Mouse (Mus musculus) heart, postnatal 0 days (tissue): ENCODE data around the gene Ugt1a10. TPM values are rescaled to one million over a fixed set of nuclear protein-coding genes. Genes with fewer than 3 reads are reported as not detected.
"Not testable (repeated sequence)": the region's sequence is repeated elsewhere in the genome, so short reads cannot be mapped to it uniquely, and the experiment has no call there.

ENCODE experiments used
- ATAC-seq: fragments of 200-750 bp; cut with Nextera tagmentation; 2 replicates; pipeline ENCODE4 v1.8.0; 2017; ENCODE audit warnings: low read depth, moderate number of reproducible peaks, moderate library complexity; ENCODE audit not compliant: insufficient read depth
- DNase-seq: peaks from one replicate; pipeline ENCODE4 v3.0.0-alpha.2; 2016; ENCODE audit warnings: low spot score
- H3K27ac ChIP-seq: fragments of 300-500 bp; sonication (generic); 2 replicates; pipeline ENCODE4 v1.5.1; 2014; ENCODE audit warnings: low read depth, mild to moderate bottlenecking
- H3K27me3 ChIP-seq: fragments of 300-500 bp; sonication (generic); 2 replicates; pipeline ENCODE4 v1.6.1; 2014; ENCODE audit warnings: low read length, mixed read lengths; ENCODE audit not compliant: control insufficient read depth, insufficient read depth
- H3K36me3 ChIP-seq: fragments of 300-500 bp; sonication (generic); replicated peaks from 2 replicates; pipeline ENCODE4 v1.6.1; 2014; ENCODE audit warnings: low read length, mixed read lengths; ENCODE audit not compliant: control insufficient read depth, insufficient read depth
- H3K4me1 ChIP-seq: fragments of 300-500 bp; sonication (generic); 2 replicates; pipeline ENCODE4 v1.6.1; 2014; ENCODE audit warnings: antibody characterized with exemption; ENCODE audit not compliant: control insufficient read depth, insufficient read depth
- H3K4me2 ChIP-seq: fragments of 300-500 bp; sonication (generic); 2 replicates; pipeline ENCODE4 v1.6.1; 2014; ENCODE audit warnings: low read depth, mild to moderate bottlenecking, low read length, moderate library complexity
- H3K4me3 ChIP-seq: fragments of 300-500 bp; sonication (generic); 2 replicates; pipeline ENCODE4 v1.5.1; 2014; ENCODE audit warnings: low read depth, low read length
- H3K9ac ChIP-seq: fragments of 300-500 bp; sonication (generic); replicated peaks from 2 replicates; pipeline ENCODE4 v1.6.1; 2014; ENCODE audit warnings: low read depth, low read length, mixed read lengths
- H3K9me3 ChIP-seq: fragments of 300-500 bp; sonication (generic); replicated peaks from 2 replicates; pipeline ENCODE4 v1.6.1; 2016; ENCODE audit warnings: low read length; ENCODE audit not compliant: control insufficient read depth
- CTCF ChIP-seq: IDR thresholded peaks from 2 replicates; pipeline ENCODE4 v1.5.1; 2016; ENCODE audit warnings: antibody characterized with exemption, control low read depth, low read depth
- EP300 ChIP-seq: IDR thresholded peaks from 2 replicates; pipeline ENCODE4 v1.6.1; 2016; ENCODE audit warnings: antibody characterized with exemption, low read depth
- WGBS: fragments of 180-500 bp; shearing (Covaris S2); extraction: QIAGEN DNeasy Blood & Tissue Kit; methylation state at CpG from one replicate; pipeline ENCODE4 v1.1.7; 2014; 5-methylcytosine and 5-hydroxymethylcytosine counted together
- polyA plus RNA-seq: library from polyadenylated mRNA; unstranded; fragments of >200 nt; fragmentation: Nextera tagmentation; extraction: Ambion mirVana; gene quantifications from 2 replicates; pipeline ENCODE4 v1.2.1, GENCODE M21; 2015
- total RNA-seq: library from RNA; depleted of rRNA; stranded (reverse); fragments of >200 nt; gene quantifications from 2 replicates; pipeline ENCODE4 v1.2.3, GENCODE M21; 2014; ENCODE audit warnings: low replicate concordance

The Ugt1a10 gene
- total and polyA plus RNA-seq, 2 experiments from 2014 or later = not detected

DNA sequence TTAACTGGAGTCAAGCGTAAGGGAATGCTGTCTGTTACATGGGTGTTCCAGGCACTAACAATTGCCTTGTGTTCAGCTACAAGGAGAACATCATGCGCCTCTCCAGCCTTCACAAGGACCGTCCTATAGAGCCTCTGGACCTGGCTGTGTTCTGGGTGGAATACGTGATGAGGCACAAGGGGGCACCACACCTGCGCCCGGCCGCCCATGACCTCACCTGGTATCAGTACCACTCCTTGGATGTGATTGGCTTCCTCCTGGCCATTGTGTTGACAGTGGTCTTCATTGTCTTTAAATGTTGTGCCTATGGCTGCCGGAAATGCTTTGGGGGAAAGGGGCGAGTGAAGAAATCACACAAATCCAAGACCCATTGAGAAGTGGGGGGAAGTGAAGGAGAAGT is 162.9 kb downstream of the Ugt1a10 start:
- TF ChIP-seq CTCF = no peak
- no peak for TF ChIP-seq EP300
- H3K27me3 ChIP-seq = no peaks in the 10 kb centered on the region
- no peaks in the 10 kb centered on the region for H3K4me1 ChIP-seq
- no peak overlapping the region for H3K4me2 ChIP-seq
- no peaks in the 10 kb centered on the region for H3K36me3 ChIP-seq
- H3K27ac ChIP-seq = no peak overlapping the region
- peaks cover 42% of the 10 kb centered on the region for H3K9me3 ChIP-seq
- DNase-seq (no peak), ATAC-seq (no peak)
- H3K4me3 ChIP-seq = no peak overlapping the region
- no peak overlapping the region for H3K9ac ChIP-seq
- WGBS = 64% methylated on average over 9 of the region's 9 CpGs

DNA sequence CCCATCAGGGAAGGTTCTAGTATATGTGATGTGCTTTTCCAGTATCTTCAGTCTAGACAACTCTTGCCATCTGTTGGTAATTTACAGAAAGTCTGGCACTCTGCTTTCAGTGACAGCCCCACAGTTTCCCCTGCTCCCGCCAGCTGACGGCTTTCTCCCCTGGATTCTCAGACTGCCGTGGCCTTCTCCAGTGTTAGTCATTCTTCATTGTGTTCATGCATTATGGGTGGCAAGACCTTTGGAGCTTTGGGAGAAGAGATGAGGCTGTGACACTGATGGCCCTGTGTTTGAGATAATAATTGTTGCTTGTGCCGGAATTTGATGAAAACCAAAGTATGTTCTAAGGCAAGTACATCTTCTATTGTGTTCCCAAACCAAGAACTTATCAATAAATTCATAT is 163.4 kb downstream of the Ugt1a10 start:
- H3K4me2 ChIP-seq = no peak overlapping the region
- H3K9ac ChIP-seq = no peak overlapping the region
- ATAC-seq = no peak
- no peaks in the 10 kb centered on the region for H3K4me1 ChIP-seq
- H3K27ac ChIP-seq = no peak overlapping the region
- no peak for TF ChIP-seq EP300
- no peak for TF ChIP-seq CTCF
- 40% methylated on average over 4 of the region's 4 CpGs for WGBS
- H3K9me3 ChIP-seq = peaks cover 37% of the 10 kb centered on the region
- DNase-seq = peak; percentile 8
- H3K27me3 ChIP-seq = no peaks in the 10 kb centered on the region
- no peaks in the 10 kb centered on the region for H3K36me3 ChIP-seq
- H3K4me3 ChIP-seq = no peak overlapping the region

DNA sequence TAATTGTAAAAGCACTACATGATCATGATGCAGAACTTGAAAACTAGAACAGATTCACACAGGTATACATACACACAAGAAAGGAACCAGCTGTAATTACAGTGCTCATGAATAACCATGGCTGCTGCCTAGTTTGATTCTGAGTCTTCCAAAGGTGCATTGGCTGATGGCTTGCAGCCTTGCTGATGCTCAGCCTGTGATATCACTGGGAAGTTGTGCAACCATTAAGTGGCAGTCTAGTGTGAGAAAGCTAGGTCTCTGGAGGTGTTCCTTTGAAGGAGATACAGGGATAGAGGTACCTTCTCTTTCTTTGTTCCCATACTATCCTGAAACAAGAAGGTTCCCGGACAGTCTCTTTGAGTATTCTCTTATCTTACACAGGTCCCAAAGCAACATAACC is 163.9 kb downstream of the Ugt1a10 start:
- no peak overlapping the region for H3K4me3 ChIP-seq
- H3K9me3 ChIP-seq = peaks cover 32% of the 10 kb centered on the region
- TF ChIP-seq CTCF = no peak
- no peak overlapping the region for H3K4me2 ChIP-seq
- ATAC-seq = no peak
- H3K4me1 ChIP-seq = no peaks in the 10 kb centered on the region
- no peak for DNase-seq
- H3K27me3 ChIP-seq = no peaks in the 10 kb centered on the region
- no peak overlapping the region for H3K27ac ChIP-seq
- WGBS = 10% methylated on average over 1 of the region's 1 CpGs
- no peak overlapping the region for H3K9ac ChIP-seq
- no peaks in the 10 kb centered on the region for H3K36me3 ChIP-seq

DNA sequence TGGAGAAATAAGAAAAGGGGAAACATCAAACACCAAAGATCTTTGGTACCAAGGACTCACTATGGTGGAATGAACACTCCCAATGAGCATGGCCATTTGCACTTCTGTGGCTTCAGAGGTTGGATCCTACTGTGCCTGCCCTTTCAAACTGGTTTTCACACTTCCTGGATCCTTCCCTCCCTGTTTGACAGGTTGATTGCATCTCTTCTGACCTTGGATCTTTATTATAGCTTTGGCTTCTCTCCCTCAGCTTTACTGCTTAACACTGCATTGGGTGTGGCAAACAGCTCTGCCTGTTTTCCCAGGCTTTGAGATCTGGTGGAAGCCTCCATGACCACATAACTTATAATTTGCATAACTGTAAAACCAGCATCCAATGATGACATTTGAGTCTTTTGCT is 165.1 kb downstream of the Ugt1a10 start:
- Histone ChIP-seq H3K4me3 (no peak overlapping the region), H3K9ac (no peak overlapping the region), H3K9me3 (peaks cover 23% of the 10 kb centered on the region), H3K36me3 (no peaks in the 10 kb centered on the region), H3K27ac (no peak overlapping the region), H3K4me2 (no peak overlapping the region), H3K4me1 (no peaks in the 10 kb centered on the region), H3K27me3 (no peaks in the 10 kb centered on the region)
- DNase-seq (no peak), ATAC-seq (no peak)
- TF ChIP-seq CTCF (no peak), EP300 (no peak)

DNA sequence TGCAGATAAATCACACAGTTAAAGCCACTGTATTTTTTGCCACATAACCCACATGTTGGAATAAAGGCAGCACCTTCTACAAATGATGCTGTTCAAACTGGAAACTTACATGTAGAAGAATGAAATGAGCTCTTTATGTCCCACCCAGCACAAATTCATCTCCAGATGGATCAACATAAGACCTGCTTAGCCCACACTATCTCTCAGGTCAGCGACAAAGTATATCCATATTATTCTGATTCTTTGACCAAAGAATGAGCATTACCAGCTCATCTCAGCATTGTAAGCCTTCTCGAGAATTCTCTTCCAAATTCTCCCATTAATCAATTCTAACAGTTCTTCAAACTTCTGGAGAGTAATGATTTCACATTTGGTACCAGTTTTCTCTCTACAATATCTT is 167.0 kb downstream of the Ugt1a10 start:
- no peaks in the 10 kb centered on the region for H3K4me1 ChIP-seq
- H3K36me3 ChIP-seq = no peaks in the 10 kb centered on the region
- DNase-seq (no peak), ATAC-seq (no peak)
- peaks cover 25% of the 10 kb centered on the region for H3K9me3 ChIP-seq
- H3K9ac ChIP-seq = no peak overlapping the region
- TF ChIP-seq EP300 (no peak), CTCF (no peak)
- WGBS = 35% methylated on average over 2 of the region's 2 CpGs
- H3K4me3 ChIP-seq = no peak overlapping the region
- H3K4me2 ChIP-seq = no peak overlapping the region
- no peak overlapping the region for H3K27ac ChIP-seq
- H3K27me3 ChIP-seq = no peaks in the 10 kb centered on the region

DNA sequence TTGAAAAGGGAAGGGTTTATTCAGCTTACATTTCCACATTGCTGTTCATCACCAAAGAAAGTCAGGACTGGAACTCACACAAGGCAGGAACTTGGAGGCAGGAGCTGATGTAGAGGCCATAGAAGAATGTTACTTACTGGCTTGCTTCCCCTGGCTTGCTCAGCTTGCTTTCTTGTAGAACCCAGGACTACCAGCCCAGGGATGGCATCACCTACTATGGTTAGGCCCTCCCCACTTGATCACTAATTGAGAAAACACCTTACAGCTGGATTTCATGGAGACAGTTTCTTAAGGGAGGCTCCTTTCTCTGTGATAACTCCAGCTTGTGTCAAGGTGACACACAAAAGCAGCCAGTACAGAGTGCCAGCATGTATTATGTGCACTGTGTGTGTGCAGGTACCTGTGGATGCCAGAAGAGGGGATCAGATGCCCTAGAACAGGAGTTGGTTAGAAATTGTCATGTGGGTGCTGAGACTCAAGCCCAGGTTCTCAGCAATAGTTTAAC is 167.9 kb downstream of the Ugt1a10 start:
- H3K27me3 ChIP-seq, ATAC-seq, H3K36me3 ChIP-seq, H3K4me3 ChIP-seq, H3K4me1 ChIP-seq, H3K27ac ChIP-seq, H3K9ac ChIP-seq, DNase-seq, H3K4me2 ChIP-seq: not testable (repeated sequence)
- H3K9me3 ChIP-seq = peaks cover 28% of the 10 kb centered on the region
